ENCODE assay signal across 10 mouse cellular contexts in the genomic region with DNA sequence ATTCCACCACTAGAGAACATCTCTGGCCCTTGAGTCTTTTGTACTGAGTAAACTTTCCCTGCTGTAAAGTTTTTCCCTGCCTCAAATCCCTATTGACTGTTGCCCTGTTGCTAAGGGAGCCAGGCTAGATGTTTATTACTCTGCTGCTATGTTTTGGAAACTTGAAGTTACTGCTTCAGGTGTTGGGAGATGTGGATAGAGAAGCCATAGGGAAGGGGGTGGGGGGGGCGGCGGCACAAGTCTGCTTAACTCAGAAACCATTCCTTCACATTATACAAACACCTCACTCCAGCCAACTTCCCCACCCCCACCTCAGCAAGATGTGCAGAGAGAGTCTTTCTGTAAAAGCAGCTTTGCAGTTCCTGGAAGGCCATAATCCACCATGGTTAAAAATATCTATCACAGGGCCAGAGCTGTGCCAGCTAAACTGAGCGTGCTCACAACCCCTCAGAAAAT. TPM values are rescaled to one million over a fixed set of nuclear protein-coding genes. Genes with fewer than 3 reads are reported as not detected.
A peak's percentile ranks its signal among the peaks of the same experiment; 100 is the strongest.
DNase-seq lines count a peak whose midpoint lies in the region; ATAC-seq lines count a peak whose summit lies in the region.
"Had no signal": no experiment of that assay in that cellular context is flagged by ENCODE, and none has a peak within 500 bp of the region (broad histone marks: within the 10 kb centered on the region; RNA-seq: fewer than 3 reads in every experiment).

No protein-coding gene starts in this region.

- H3K9ac ChIP-seq in kidney, embryonic 14.5 days (ENCODE audit: low read depth, low read length): no peak overlapping the region
- H3K9ac ChIP-seq in embryonic facial prominence, embryonic 15.5 days: no peak overlapping the region
- no peak overlapping the region for H3K9ac ChIP-seq in limb, embryonic 13.5 days
- H3K9ac ChIP-seq: forebrain, embryonic 12.5 days had no signal

- H3K27me3 ChIP-seq in kidney, embryonic 14.5 days (ENCODE audit: control insufficient read depth, insufficient read depth, low read length): no peaks in the 10 kb centered on the region
- no peaks in the 10 kb centered on the region for H3K27me3 ChIP-seq in embryonic facial prominence, embryonic 15.5 days
- H3K27me3 ChIP-seq in limb, embryonic 13.5 days: no peaks in the 10 kb centered on the region
- H3K27me3 ChIP-seq: forebrain, embryonic 12.5 days had no signal

- no peak for DNase-seq in kidney, postnatal 14 days
- peak; percentile 52 for DNase-seq in adipocyte (ENCODE audit: low spot score)
- no peak for DNase-seq in thymus, adult 18-20 months
- DNase-seq in spleen, adult 18-20 months: no peak
- no peak for DNase-seq in spleen, adult 12 weeks (ENCODE audit: low spot score)

- no peak for ATAC-seq in kidney, embryonic 14.5 days (ENCODE audit: low FRiP score, low TSS enrichment)
- ATAC-seq in embryonic facial prominence, embryonic 15.5 days (ENCODE audit: insufficient number of reproducible peaks, low FRiP score, low TSS enrichment, low read depth): no peak
- ATAC-seq in limb, embryonic 13.5 days (ENCODE audit: low FRiP score, low read depth): peak; percentile 75

- H3K4me2 ChIP-seq in kidney, embryonic 14.5 days (replicated peaks; ENCODE audit: low read depth, low read length): no peak overlapping the region
- H3K4me2 ChIP-seq in embryonic facial prominence, embryonic 15.5 days (replicated peaks): no peak overlapping the region
- peak overlapping the region; percentile 41 for H3K4me2 ChIP-seq in limb, embryonic 13.5 days (replicated peaks)
- H3K4me2 ChIP-seq: forebrain, embryonic 12.5 days had no signal

- H3K27ac ChIP-seq in kidney, embryonic 14.5 days (ENCODE audit: low read depth, low read length): peak overlapping the region; percentile 83; the same call in 1 of the 2 replicates
- peak overlapping the region; percentile 93 for H3K27ac ChIP-seq in embryonic facial prominence, embryonic 15.5 days (replicated peaks)
- peak overlapping the region; percentile 97 for H3K27ac ChIP-seq in limb, embryonic 13.5 days
- H3K27ac ChIP-seq: forebrain, embryonic 12.5 days had no signal

- H3K4me1 ChIP-seq in kidney, embryonic 14.5 days (ENCODE audit: control insufficient read depth, insufficient read depth, low read length): peaks cover 12% of the 10 kb centered on the region; the same call in 1 of the 2 replicates
- peaks cover 24% of the 10 kb centered on the region for H3K4me1 ChIP-seq in embryonic facial prominence, embryonic 15.5 days
- H3K4me1 ChIP-seq in limb, embryonic 13.5 days: peaks cover 27% of the 10 kb centered on the region

- no peaks in the 10 kb centered on the region for H3K9me3 ChIP-seq in kidney, embryonic 14.5 days (ENCODE audit: control insufficient read depth, low read length)
- H3K9me3 ChIP-seq in embryonic facial prominence, embryonic 15.5 days (replicated peaks): no peaks in the 10 kb centered on the region
- H3K9me3 ChIP-seq in limb, embryonic 13.5 days: no peaks in the 10 kb centered on the region
- H3K9me3 ChIP-seq: forebrain, embryonic 12.5 days; G1E had no signal

- H3K36me3 ChIP-seq in kidney, embryonic 14.5 days (ENCODE audit: control insufficient read depth, insufficient read depth, low read length): peaks cover 28% of the 10 kb centered on the region
- H3K36me3 ChIP-seq in embryonic facial prominence, embryonic 15.5 days: peaks cover 23% of the 10 kb centered on the region
- peaks cover 31% of the 10 kb centered on the region for H3K36me3 ChIP-seq in limb, embryonic 13.5 days

- H3K4me3 ChIP-seq in kidney, embryonic 14.5 days (ENCODE audit: low read length): no peak overlapping the region
- no peak overlapping the region for H3K4me3 ChIP-seq in embryonic facial prominence, embryonic 15.5 days (replicated peaks)
- no peak overlapping the region for H3K4me3 ChIP-seq in limb, embryonic 13.5 days
- H3K4me3 ChIP-seq: forebrain, embryonic 12.5 days had no signal

- WGBS in kidney, embryonic 14.5 days: 72% methylated on average over 3 of the region's 3 CpGs
- 65% methylated on average over 3 of the region's 3 CpGs for WGBS in embryonic facial prominence, embryonic 15.5 days
- WGBS in limb, embryonic 13.5 days: 36% methylated on average over 3 of the region's 3 CpGs

RNA-seq across cellular contexts. Expression of a gene that starts 14.2 kb away (rescaled TPM):
- 90.0 and 124 TPM in 2 replicates for polyA plus RNA-seq in kidney, embryonic 14.5 days (2014; fragmentation: Nextera tagmentation; extraction: Ambion mirVana)
- 59.0 and 65.5 TPM in 2 replicates for polyA plus RNA-seq in embryonic facial prominence, embryonic 15.5 days (2015; fragmentation: Nextera tagmentation; extraction: Ambion mirVana)
- 54.7 and 65.5 TPM in 2 replicates for polyA plus RNA-seq in limb, embryonic 13.5 days (2015; fragmentation: Nextera tagmentation; extraction: Ambion mirVana)

RNA-seq across cellular contexts. Expression of a gene that starts 32.7 kb away (rescaled TPM):
- polyA plus RNA-seq in kidney, embryonic 14.5 days (2014; fragmentation: Nextera tagmentation; extraction: Ambion mirVana): 30.5 and 36.8 TPM in 2 replicates
- polyA plus RNA-seq in embryonic facial prominence, embryonic 15.5 days (2015; fragmentation: Nextera tagmentation; extraction: Ambion mirVana): 51.3 and 53.7 TPM in 2 replicates
- 47.2 and 51.0 TPM in 2 replicates for polyA plus RNA-seq in limb, embryonic 13.5 days (2015; fragmentation: Nextera tagmentation; extraction: Ambion mirVana)

RNA-seq across cellular contexts. Expression of a gene that starts 33.1 kb away (rescaled TPM):
- 0.79 TPM in 1 of 2 replicates, not detected in the other for polyA plus RNA-seq in kidney, embryonic 14.5 days (2014; fragmentation: Nextera tagmentation; extraction: Ambion mirVana)
- 0.56 TPM in 1 of 2 replicates, not detected in the other for polyA plus RNA-seq in embryonic facial prominence, embryonic 15.5 days (2015; fragmentation: Nextera tagmentation; extraction: Ambion mirVana)
- polyA plus RNA-seq in limb, embryonic 13.5 days (2015; fragmentation: Nextera tagmentation; extraction: Ambion mirVana): not detected in 2 replicates
- polyA plus RNA-seq: forebrain, embryonic 12.5 days; G1E had no signal
